Mouse (Mus musculus) T-helper 1 cell (primary cell): ENCODE measurements around the gene Sgcg.

ENCODE experiments used
- in situ Hi-C: fragments of 300-600 bp; cut with MboI, MseI; formaldehyde crosslinking; loops from one replicate; pipeline ENCODE4 v1.15.1; 2025; ENCODE audit warnings: high pct_unique_total_duplicates

Sgcg gene

DNA sequence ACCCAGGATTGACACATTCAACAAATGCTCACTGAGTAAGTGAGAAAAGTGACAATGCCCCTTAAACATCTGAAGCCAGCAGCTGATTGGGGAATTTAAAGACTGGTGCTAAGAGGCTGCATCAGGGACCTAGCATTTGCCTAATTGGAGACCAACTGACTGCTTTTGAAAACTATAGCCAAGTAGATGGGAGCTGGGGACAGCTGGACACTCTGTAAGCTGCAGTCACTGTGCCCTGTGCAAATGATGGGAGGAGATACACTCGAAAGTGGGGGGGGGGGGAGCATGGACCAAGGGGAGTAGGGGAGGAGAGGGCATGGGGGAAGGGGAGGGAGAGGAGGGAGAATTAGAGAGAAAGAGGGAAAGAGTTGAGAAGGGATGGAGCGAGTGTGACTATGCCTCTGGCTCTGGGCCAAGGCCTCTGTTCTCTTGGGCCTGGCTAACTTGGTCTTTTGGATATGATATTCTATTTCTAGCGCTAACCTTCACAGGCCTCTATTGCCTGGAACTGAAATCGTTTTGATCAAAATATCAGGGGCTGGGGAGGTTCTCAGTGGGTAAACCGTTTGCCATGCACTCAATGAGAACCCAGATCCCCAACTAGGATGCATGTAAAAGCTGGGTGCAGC lies 22.3 kb downstream of the Sgcg start:
- in situ Hi-C loops = no loop called here

DNA sequence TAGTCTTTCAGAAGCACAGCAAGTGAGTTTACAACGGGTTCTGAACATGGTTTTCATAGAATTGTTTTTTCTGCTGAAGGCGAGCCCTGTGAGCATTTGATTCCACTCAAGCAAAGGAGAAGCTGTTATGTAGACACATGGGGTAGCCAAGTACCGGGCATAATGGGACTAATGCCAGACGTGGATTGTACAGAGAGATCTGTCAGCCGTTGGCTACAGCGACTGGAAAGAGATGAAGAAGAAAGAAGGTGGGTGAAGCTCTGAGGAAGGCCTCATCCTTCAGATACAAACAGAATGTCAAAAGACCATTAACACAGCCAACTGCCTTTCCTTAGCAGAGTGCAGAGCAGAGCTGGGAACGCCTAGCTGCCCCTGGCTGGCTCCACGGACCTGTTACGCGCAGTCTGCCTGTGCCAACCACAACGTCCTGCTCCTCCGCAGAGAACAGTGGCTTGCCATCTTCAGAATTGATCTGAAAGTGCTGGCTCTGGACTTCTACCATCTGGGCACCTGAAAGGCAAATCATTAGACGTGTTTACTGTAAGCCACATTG lies 26.2 kb downstream of the Sgcg start:
- in situ Hi-C loops = no loop called here

DNA sequence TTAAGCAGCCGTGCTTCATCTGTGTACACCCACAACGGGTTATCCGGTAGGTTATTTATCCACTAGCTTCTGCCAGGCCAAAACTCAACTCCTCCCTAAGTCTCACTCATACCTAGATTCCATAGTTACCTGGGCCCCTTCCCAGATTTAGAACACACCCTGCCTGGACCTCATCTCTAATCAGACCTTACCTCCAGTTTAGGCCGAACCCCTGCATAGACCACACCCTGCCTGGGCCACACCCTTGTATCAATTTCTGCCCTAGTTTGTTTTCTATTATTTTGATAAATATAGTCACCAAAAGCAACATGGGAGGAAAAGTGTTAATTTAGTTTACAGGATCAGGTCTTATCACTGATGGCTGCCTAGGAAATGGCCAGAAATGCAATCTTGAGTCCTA lies 28.1 kb downstream of the Sgcg start:
- in situ Hi-C loops = no loop called here

GRCm38 (mm10) chr14:61229763-61230162 lies 28.5 kb downstream of the Sgcg start:
- in situ Hi-C loops = no loop called here

- in situ Hi-C loops = no loop called here
These were observed 32.1 kb downstream of the Sgcg start for GRCm38 (mm10) chr14:61226151-61226550.

DNA sequence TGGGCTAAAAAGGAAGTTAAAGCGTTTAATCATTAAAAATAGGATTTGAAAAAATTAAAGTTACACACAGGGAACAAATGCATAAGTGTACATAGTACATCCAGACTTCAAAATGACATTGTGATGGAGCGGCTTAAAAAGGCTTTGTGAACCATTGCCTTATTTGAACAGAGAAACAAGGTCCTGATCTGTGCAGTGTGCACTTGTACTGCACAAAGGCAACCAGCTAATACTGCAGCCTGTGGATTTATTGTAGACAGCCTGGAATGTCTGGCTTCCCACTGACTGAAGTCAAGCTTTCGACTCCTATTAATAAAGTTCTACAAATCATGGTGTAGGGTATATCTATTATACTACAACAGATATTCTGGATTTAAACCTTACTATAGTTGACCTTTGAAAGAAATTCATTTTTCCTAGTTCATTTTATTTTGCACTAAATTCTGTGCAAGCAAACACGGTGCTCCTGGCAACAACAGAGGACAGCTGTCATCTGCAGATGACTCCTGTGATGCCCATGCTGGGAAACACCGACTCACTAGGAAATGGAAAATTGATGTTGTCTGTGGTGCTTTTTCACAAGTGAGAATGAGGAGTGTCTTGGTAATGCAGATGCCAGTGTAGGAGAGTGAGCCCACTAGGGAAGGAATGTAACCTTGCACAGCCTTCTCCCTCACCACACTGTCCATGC lies 33.8 kb downstream of the Sgcg start:
- in situ Hi-C loops = no loop called here

DNA sequence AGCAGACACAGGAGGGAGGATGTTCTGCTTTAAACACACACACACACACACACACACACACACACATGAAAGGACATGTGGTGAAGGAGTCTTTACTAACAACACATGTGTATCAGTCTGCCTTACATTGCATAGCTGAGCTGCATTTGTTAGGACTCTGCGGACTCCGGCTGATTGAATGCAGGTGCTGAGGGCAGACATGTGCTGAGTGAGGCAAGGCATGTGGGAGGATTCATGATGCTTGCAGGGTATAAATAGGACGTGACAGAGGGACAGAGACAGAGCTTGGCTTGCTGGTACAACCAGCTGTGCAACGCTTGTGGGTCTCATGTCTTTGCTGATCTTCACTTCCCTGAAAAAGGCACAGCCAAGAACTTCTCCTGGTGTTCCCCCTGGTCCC lies 34.5 kb downstream of the Sgcg start:
- in situ Hi-C loops = no loop called here

GRCm38 (mm10) chr14:61222506-61222905 lies 35.8 kb downstream of the Sgcg start:
- in situ Hi-C loops = no loop called here

DNA sequence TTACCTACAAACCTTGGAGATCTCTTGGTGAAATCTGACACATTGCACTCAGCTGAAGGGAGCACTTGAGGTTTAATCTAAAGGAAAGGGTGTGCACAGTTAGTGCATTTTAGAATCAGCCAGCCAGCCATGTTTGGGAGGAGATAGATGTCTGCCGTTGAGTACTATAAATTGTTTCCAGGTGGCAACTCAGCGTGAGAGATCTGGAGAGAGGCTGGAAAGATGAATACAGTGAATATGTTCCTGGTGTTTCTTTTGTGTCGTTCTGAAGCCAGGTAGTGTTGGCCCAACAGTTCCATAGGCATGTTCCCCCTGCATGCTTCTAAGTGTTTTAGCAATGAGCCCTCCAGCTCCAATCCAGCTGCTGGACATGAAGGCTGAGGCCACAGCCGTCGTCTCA lies 37.1 kb downstream of the Sgcg start:
- in situ Hi-C loops = no loop called here

DNA sequence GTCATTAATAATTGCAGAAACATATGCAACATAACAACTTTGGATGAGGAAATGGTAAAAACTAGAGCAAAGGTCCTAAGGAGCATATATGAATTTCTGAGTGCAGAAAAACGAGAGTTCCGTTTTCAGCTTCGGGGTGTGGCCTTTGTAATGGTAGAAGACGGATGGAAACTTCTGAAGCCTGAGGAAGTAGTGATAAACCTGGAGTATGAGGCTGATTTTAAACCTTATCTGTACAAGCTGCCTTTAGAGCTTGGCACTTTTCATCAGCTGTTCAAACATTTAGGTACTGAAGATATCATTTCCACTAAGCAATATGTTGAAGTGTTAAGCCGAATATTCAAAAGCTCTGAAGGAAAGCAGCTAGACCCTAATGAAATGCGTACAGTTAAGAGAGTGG lies 46.5 kb downstream of the Sgcg start:
- in situ Hi-C loops = no loop called here

DNA sequence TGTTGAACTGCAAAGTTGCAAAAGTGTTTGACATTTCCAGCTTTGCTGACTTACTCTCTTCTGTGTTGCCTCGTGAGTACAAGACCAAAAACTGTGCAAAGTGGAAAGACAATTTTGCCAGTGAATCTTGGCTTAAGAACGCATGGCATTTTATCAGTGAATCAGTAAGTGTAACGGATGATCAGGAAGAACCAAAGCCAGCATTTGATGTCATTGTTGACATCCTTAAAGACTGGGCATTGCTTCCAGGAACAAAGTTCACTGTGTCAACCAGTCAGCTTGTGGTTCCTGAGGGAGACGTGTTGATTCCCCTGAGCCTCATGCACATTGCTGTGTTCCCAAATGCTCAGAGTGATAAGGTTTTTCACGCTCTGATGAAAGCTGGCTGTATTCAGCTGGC lies 48.2 kb downstream of the Sgcg start:
- in situ Hi-C loops = no loop called here

GRCm38 (mm10) chr14:61194416-61194815 lies 63.9 kb downstream of the Sgcg start:
- in situ Hi-C loops = no loop called here

GRCm38 (mm10) chr14:61192326-61192725 lies 66.0 kb downstream of the Sgcg start:
- in situ Hi-C loops = no loop called here

DNA sequence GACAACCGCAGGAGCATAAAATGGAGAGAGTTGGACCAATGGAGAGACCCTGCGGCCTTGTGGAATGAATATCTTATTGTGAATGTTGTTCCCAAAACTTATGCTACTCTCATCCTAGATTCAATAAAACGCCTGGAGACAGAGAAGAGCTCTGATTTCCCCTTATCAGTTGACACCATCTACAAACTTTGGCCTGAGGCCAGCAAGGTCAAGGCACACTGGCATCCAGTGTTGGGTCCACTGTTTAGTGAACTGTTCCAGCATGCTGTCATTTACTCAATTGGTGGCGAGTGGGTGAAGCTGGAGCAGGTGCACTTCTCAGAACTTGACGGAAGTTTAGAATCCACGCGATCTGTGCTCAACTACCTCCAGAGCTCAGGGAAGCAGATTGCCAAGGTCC lies 66.4 kb downstream of the Sgcg start:
- in situ Hi-C loops = no loop called here

GRCm38 (mm10) chr14:61173229-61173628 lies 85.1 kb downstream of the Sgcg start:
- in situ Hi-C loops = no loop called here

DNA sequence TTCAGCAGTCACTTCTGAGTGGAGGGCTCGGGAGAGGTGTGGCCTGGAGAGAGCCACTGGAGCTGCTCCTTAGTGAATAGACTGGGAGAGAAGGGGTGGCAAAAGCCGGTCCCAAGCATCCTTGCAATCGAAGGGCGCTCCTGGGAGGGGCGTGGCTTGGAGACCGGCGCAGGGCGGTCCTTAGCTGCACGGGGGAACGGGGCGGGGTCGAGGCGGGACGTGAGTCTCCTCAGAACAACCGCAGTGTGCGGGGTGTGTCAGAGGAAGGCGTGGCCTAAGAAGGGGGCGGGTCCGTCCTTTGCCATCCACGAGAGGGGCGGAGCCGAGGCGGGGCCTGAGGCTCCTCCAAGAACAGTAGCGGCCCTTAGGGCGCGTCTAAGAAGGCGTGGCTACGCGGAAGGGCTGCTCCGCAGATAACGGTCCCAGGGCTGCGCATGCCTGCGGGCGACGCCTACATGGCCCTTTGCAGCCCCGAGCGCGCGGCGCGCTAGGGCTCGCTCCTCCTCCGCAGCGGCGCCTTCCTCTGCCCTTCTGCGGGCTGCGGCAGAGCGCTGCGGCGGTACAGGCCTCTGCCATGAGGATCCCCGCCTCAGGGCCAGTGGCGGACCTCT lies 85.6 kb downstream of the Sgcg start:
- in situ Hi-C loops = no loop called here

DNA sequence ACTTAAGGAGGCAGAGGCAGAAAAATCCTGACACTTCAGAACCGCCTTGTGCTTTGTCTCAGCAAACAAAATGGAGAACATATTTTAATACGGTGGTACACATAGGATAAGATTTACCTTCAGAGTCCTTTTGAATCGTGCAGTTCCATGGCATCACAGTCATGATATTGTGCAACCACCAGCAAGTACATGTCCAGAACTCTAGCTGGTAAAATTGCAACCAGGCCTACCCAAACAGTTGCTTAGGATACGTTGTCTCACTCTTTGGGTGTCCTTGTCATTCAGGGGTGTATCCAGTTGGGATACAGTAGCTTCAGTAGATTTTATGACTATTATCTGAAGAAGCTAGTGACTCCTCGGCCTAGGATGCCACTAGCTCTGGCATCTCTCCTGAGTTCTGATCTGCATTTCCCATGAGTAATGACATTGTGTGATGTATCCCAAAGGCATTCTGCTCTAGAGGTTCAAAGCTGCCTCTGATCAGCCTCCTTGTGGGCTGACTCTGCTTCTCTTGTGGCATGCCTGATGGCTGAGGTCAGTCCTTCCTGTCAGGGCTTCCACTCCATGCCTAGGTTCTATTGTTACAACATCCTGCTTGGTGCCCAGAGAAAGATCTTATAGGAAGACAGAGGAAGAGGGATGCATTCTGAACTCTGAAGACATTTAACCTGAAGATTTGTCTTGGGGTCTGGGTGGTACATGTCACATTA lies 86.9 kb downstream of the Sgcg start:
- in situ Hi-C loops = no loop called here
